Mouse (Mus musculus) stomach, postnatal 0 days (tissue): ENCODE measurements at regions not wholly inside any gene's neighbourhood (a gene's known extent, or its start where the extent isn't known, plus 50 kb on each side); places are given as distances from the start of the nearest gene placed in this dataset.

Experiments
- ATAC-seq: fragments of 200-750 bp; cut with Nextera tagmentation; 2 replicates; pipeline ENCODE4 v1.8.0; 2017; ENCODE audit not compliant: low FRiP score, low TSS enrichment
- DNase-seq: peaks from one replicate; pipeline ENCODE4 v3.0.0-alpha.2; 2016; ENCODE audit warnings: low spot score
- H3K27ac ChIP-seq: fragments of 300-500 bp; sonication (generic); replicated peaks from 2 replicates; pipeline ENCODE4 v1.5.1; 2014; ENCODE audit warnings: mild to moderate bottlenecking, control low read depth
- H3K27me3 ChIP-seq: fragments of 300-500 bp; sonication (generic); 2 replicates; pipeline ENCODE4 v1.6.1; 2014; ENCODE audit warnings: low read length; ENCODE audit not compliant: control insufficient read depth, insufficient read depth
- H3K36me3 ChIP-seq: fragments of 300-500 bp; sonication (generic); 2 replicates; pipeline ENCODE4 v1.6.1; 2014; ENCODE audit warnings: low read length, mixed read lengths; ENCODE audit not compliant: control insufficient read depth, insufficient read depth
- H3K4me1 ChIP-seq: fragments of 300-500 bp; sonication (generic); replicated peaks from 2 replicates; pipeline ENCODE4 v1.6.1; 2014; ENCODE audit warnings: antibody characterized with exemption; ENCODE audit not compliant: control insufficient read depth, insufficient read depth
- H3K4me2 ChIP-seq: fragments of 300-500 bp; sonication (generic); replicated peaks from 2 replicates; pipeline ENCODE4 v1.6.1; 2014; ENCODE audit warnings: low read depth, mild to moderate bottlenecking, control low read depth, moderate library complexity
- H3K4me3 ChIP-seq: fragments of 300-500 bp; sonication (generic); 2 replicates; pipeline ENCODE4 v1.5.1; 2014; ENCODE audit warnings: low read depth, low read length, control low read depth
- H3K9ac ChIP-seq: fragments of 300-500 bp; sonication (generic); 2 replicates; pipeline ENCODE4 v1.6.1; 2014; ENCODE audit warnings: mild to moderate bottlenecking, low read length, control low read depth, mixed read lengths
- H3K9me3 ChIP-seq: fragments of 300-500 bp; sonication (generic); 2 replicates; pipeline ENCODE4 v1.6.1; 2016; ENCODE audit warnings: low read length; ENCODE audit not compliant: control insufficient read depth
- CTCF ChIP-seq: IDR thresholded peaks from 2 replicates; pipeline ENCODE4 v1.5.1; 2016; ENCODE audit warnings: antibody characterized with exemption, low read depth, mild to moderate bottlenecking, moderate library complexity
- EP300 ChIP-seq: optimal IDR thresholded peaks from 2 replicates; pipeline ENCODE3; 2016; ENCODE audit warnings: antibody characterized with exemption
- WGBS: fragments of 180-500 bp; shearing (Covaris S2); extraction: QIAGEN DNeasy Blood & Tissue Kit; methylation state at CpG from one replicate; pipeline ENCODE4 v1.1.7; 2014; 5-methylcytosine and 5-hydroxymethylcytosine counted together

- no peak for ATAC-seq
- Histone ChIP-seq H3K27ac (no peak overlapping the region), H3K9ac (no peak overlapping the region), H3K4me1 (no peaks in the 10 kb centered on the region), H3K36me3 (no peaks in the 10 kb centered on the region), H3K9me3 (no peaks in the 10 kb centered on the region), H3K27me3 (no peaks in the 10 kb centered on the region), H3K4me3 (no peak overlapping the region), H3K4me2 (no peak overlapping the region)
- no peak for DNase-seq
- 87% methylated on average over 9 of the region's 9 CpGs for WGBS
- TF ChIP-seq EP300 (no peak), CTCF (no peak)
Measured at GRCm38 (mm10) chr15:87369836-87370235, 174.3 kb upstream of the Fam19a5 start.

GRCm38 (mm10) chr15:87370761-87371160 lies 173.3 kb upstream of the Fam19a5 start:
- ATAC-seq: no peak
- 77% methylated on average over 7 of the region's 7 CpGs for WGBS
- no peak overlapping the region for H3K27ac ChIP-seq

GRCm38 (mm10) chr15:87374670-87375069 lies 169.4 kb upstream of the Fam19a5 start:
- Histone ChIP-seq H3K4me1 (no peaks in the 10 kb centered on the region), H3K36me3 (no peaks in the 10 kb centered on the region), H3K9me3 (no peaks in the 10 kb centered on the region), H3K4me2 (no peak overlapping the region), H3K9ac (no peak overlapping the region), H3K27ac (no peak overlapping the region), H3K4me3 (no peak overlapping the region), H3K27me3 (no peaks in the 10 kb centered on the region)
- 68% methylated on average over 13 of the region's 13 CpGs for WGBS
- no peak for TF ChIP-seq CTCF
- TF ChIP-seq EP300: no peak
- no peak for DNase-seq
- ATAC-seq: no peak

More at GRCm38 (mm10) chr15:87370761-87371160, 173.3 kb upstream of the Fam19a5 start:
- no peak for DNase-seq
- TF ChIP-seq EP300: no peak
- no peak for TF ChIP-seq CTCF
- H3K4me3 ChIP-seq: no peak overlapping the region
- H3K9ac ChIP-seq: no peak overlapping the region
- no peaks in the 10 kb centered on the region for H3K36me3 ChIP-seq
- no peaks in the 10 kb centered on the region for H3K9me3 ChIP-seq
- H3K4me2 ChIP-seq: no peak overlapping the region
- no peaks in the 10 kb centered on the region for H3K27me3 ChIP-seq
- H3K4me1 ChIP-seq: no peaks in the 10 kb centered on the region

- no peak for DNase-seq
- Histone ChIP-seq H3K4me2 (no peak overlapping the region), H3K27ac (no peak overlapping the region), H3K4me1 (no peaks in the 10 kb centered on the region), H3K9ac (no peak overlapping the region), H3K27me3 (no peaks in the 10 kb centered on the region), H3K36me3 (no peaks in the 10 kb centered on the region), H3K9me3 (no peaks in the 10 kb centered on the region), H3K4me3 (no peak overlapping the region)
- 74% methylated on average over 14 of the region's 14 CpGs for WGBS
- no peak for TF ChIP-seq EP300
- TF ChIP-seq CTCF: no peak
- ATAC-seq: no peak
Measured at GRCm38 (mm10) chr15:87375596-87376194, 168.4 kb upstream of the Fam19a5 start.

- Histone ChIP-seq H3K4me1 (no peaks in the 10 kb centered on the region), H3K9me3 (no peaks in the 10 kb centered on the region), H3K4me2 (no peak overlapping the region), H3K27ac (no peak overlapping the region), H3K9ac (no peak overlapping the region), H3K4me3 (no peak overlapping the region), H3K27me3 (no peaks in the 10 kb centered on the region), H3K36me3 (no peaks in the 10 kb centered on the region)
- 40% methylated on average over 6 of the region's 6 CpGs for WGBS
- DNase-seq: no peak
- ATAC-seq: no peak
- no peak for TF ChIP-seq CTCF
- TF ChIP-seq EP300: no peak
Measured at GRCm38 (mm10) chr15:87383551-87384265, 160.4 kb upstream of the Fam19a5 start.

GRCm38 (mm10) chr15:87384279-87385066 lies 159.6 kb upstream of the Fam19a5 start:
- 37% methylated on average over 13 of the region's 13 CpGs for WGBS
- H3K4me3 ChIP-seq: no peak overlapping the region
- no peak for DNase-seq
- TF ChIP-seq EP300 (no peak), CTCF (no peak)
- no peaks in the 10 kb centered on the region for H3K4me1 ChIP-seq
- H3K4me2 ChIP-seq: no peak overlapping the region
- no peaks in the 10 kb centered on the region for H3K9me3 ChIP-seq
- no peak overlapping the region for H3K9ac ChIP-seq
- no peak overlapping the region for H3K27ac ChIP-seq
- no peaks in the 10 kb centered on the region for H3K27me3 ChIP-seq
- no peaks in the 10 kb centered on the region for H3K36me3 ChIP-seq
- no peak for ATAC-seq
